Mouse (Mus musculus) heart, adult 2 months (tissue): ENCODE data around the gene Tmem41a.

ENCODE experiments used
- CTCF ChIP-seq: fragments of 200-600 bp; IDR thresholded peaks from 2 replicates; pipeline ENCODE4 v1.8.1; 2022; ENCODE audit warnings: antibody characterized with exemption, mild to moderate bottlenecking, moderate library complexity
- EP300 ChIP-seq: fragments of 200-500 bp; IDR thresholded peaks from 2 replicates; pipeline ENCODE4 v1.6.1; 2011; ENCODE audit warnings: low read depth, low read length, control low read depth; ENCODE audit not compliant: insufficient read depth
- POLR2A ChIP-seq: fragments of 200-500 bp; IDR thresholded peaks from 2 replicates; pipeline ENCODE4 v1.6.1; 2011; ENCODE audit warnings: mild to moderate bottlenecking, low read depth, low read length, control low read depth; ENCODE audit not compliant: insufficient read depth

DNA sequence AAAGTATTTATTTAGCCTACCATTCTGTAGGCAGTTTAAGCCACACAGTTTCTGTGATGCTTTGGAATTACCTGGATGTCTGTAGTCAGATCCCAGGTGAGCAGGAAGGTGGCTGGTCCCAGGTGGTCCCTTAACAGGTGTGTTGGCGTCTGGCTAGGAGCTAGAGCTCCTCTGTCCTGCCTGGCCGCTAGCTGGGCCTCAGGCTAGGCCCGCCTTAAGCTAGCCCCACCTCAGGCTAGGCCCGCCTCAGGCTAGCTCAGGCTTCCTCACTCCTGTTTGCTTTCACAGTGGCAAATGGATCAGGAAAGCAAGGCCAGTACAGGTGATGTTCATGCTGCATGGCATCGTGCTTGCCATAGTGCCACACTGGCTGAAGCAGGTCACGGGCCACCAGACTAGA is 40.5 kb downstream of the Tmem41a start:
- TF ChIP-seq EP300 (no peak), CTCF (no peak), POLR2A (no peak)
